Mouse (Mus musculus): ENCODE results near the gene Sirpa. TPM values are rescaled to one million over a fixed set of nuclear protein-coding genes. Genes with fewer than 3 reads are reported as not detected.

The Sirpa gene
- polyA plus RNA-seq, 1 experiment from 2014 or later = 23.9 TPM

DNA sequence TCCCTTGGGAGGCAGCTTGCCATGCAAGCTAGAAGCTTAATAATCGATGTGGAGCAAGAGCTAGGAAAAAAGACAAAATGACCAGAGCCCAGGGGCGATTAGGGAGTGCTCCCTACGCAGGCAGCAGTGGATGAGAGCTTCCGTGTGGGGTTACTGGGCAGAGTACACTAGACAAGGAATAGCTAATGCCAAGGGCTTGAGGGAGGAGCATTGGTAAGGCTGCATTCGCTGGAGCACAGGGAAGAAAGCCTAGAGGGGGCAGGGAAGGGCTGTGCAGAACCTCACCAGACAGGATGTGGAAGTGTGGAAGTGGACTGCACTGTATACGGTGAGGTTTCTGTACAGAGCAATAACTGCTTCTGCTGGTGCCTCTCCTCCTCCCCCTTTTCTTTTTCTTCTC is 32.3 kb downstream of the Sirpa start:
- Histone ChIP-seq H3K36me3 (ENCODE audit: control insufficient read depth, insufficient read depth, low read length) (no peaks in the 10 kb centered on the region), H3K4me2 (ENCODE audit: low read depth, low read length) (no peak overlapping the region), H3K9ac (ENCODE audit: low read length) (no peak overlapping the region), H3K9me3 (replicated peaks; ENCODE audit: control insufficient read depth, low read length) (no peaks in the 10 kb centered on the region), H3K4me3 (replicated peaks; ENCODE audit: low read length) (no peak overlapping the region), H3K4me1 (ENCODE audit: control insufficient read depth, insufficient read depth, low read length) (no peaks in the 10 kb centered on the region), H3K27ac (ENCODE audit: low read length) (no peak overlapping the region), H3K27me3 (ENCODE audit: control insufficient read depth, insufficient read depth, low read length) (no peaks in the 10 kb centered on the region)
- ATAC-seq (ENCODE audit: insufficient read depth, low FRiP score) = no peak
- 55% methylated on average over 6 of the region's 6 CpGs for WGBS

DNA sequence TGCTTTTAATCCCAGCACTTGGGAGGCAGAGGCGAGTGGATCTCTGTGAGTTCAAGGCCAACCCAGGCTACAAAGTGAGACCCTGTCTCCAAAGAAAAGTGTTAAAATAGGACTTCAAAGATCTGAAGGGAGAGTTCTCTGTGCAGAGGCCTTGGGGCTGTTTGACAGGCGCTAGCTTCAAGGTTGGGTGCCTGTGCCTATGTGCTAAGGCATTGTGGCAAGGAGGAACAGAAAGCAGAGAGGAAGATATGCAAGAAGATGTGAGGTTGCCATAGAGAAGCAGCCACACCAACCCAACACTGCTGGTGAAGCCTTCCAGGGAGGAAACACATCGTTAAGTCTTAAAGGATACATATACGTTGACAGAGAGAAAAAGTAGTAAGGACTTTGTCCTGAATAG is 33.2 kb downstream of the Sirpa start:
- H3K4me1 ChIP-seq (ENCODE audit: control insufficient read depth, insufficient read depth, low read length) = no peaks in the 10 kb centered on the region
- H3K36me3 ChIP-seq (ENCODE audit: control insufficient read depth, insufficient read depth, low read length) = no peaks in the 10 kb centered on the region
- H3K9me3 ChIP-seq (replicated peaks; ENCODE audit: control insufficient read depth, low read length) = no peaks in the 10 kb centered on the region
- H3K4me2 ChIP-seq (ENCODE audit: low read depth, low read length) = no peak overlapping the region
- ATAC-seq (ENCODE audit: insufficient read depth, low FRiP score) = no peak
- H3K9ac ChIP-seq (ENCODE audit: low read length) = no peak overlapping the region
- no peak overlapping the region for H3K27ac ChIP-seq (ENCODE audit: low read length)
- 85% methylated on average over 4 of the region's 4 CpGs for WGBS
- H3K27me3 ChIP-seq (ENCODE audit: control insufficient read depth, insufficient read depth, low read length) = no peaks in the 10 kb centered on the region
- no peak overlapping the region for H3K4me3 ChIP-seq (replicated peaks; ENCODE audit: low read length)

DNA sequence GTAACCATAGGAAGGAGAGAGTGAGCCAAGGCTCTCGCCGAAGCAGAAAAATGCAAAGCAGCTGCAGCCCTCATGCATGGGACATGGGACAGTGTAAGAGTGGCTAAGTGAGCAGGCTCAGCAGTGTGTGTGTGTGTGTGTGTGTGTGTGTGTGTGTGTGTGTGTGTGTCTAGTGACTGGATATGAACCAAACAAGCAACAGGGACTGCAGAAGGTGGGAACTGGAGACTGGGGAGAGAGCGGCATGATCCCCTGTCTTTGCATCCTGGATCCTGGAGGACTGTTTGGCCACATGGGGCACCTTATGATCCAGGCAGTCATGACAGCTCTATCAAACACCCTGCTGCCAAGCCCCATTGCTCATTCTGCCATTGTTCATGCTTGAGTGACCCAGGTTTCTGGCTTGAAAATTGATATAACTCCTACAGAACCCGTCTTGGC is 34.0 kb downstream of the Sirpa start:
- H3K9ac ChIP-seq (ENCODE audit: low read length) = no peak overlapping the region
- no peaks in the 10 kb centered on the region for H3K36me3 ChIP-seq (ENCODE audit: control insufficient read depth, insufficient read depth, low read length)
- WGBS = 83% methylated on average over 4 of the region's 4 CpGs
- H3K4me3 ChIP-seq (replicated peaks; ENCODE audit: low read length) = no peak overlapping the region
- no peaks in the 10 kb centered on the region for H3K27me3 ChIP-seq (ENCODE audit: control insufficient read depth, insufficient read depth, low read length)
- no peak overlapping the region for H3K4me2 ChIP-seq (ENCODE audit: low read depth, low read length)
- H3K9me3 ChIP-seq (replicated peaks; ENCODE audit: control insufficient read depth, low read length) = no peaks in the 10 kb centered on the region
- no peak for ATAC-seq (ENCODE audit: insufficient read depth, low FRiP score)
- H3K27ac ChIP-seq (ENCODE audit: low read length) = no peak overlapping the region
- H3K4me1 ChIP-seq (ENCODE audit: control insufficient read depth, insufficient read depth, low read length) = no peaks in the 10 kb centered on the region

DNA sequence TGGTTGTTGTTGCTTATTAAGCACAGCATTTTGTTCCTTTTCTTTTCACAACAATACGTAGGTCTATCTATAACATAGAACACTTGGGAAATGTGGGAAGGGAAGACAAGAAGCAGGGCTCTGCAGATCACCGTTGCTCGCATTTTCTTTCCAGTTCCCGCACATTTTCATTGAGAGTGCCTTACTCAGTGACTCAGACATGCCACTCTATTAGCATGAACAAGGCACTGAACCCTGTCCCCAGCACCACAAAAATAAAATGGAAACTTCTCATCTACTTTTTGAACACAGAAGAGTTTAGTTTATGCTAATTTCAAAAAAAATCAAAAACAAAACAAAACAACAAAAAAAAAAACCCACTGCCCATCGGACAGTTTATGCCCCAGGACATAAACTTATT is 34.5 kb downstream of the Sirpa start:
- Histone ChIP-seq H3K4me1 (ENCODE audit: control insufficient read depth, insufficient read depth, low read length) (no peaks in the 10 kb centered on the region), H3K4me2 (ENCODE audit: low read depth, low read length) (no peak overlapping the region), H3K36me3 (ENCODE audit: control insufficient read depth, insufficient read depth, low read length) (no peaks in the 10 kb centered on the region), H3K4me3 (replicated peaks; ENCODE audit: low read length) (no peak overlapping the region), H3K27ac (ENCODE audit: low read length) (no peak overlapping the region), H3K9ac (ENCODE audit: low read length) (no peak overlapping the region), H3K27me3 (ENCODE audit: control insufficient read depth, insufficient read depth, low read length) (no peaks in the 10 kb centered on the region), H3K9me3 (replicated peaks; ENCODE audit: control insufficient read depth, low read length) (no peaks in the 10 kb centered on the region)
- ATAC-seq (ENCODE audit: insufficient read depth, low FRiP score) = no peak
- 91% methylated on average over 5 of the region's 5 CpGs for WGBS

DNA sequence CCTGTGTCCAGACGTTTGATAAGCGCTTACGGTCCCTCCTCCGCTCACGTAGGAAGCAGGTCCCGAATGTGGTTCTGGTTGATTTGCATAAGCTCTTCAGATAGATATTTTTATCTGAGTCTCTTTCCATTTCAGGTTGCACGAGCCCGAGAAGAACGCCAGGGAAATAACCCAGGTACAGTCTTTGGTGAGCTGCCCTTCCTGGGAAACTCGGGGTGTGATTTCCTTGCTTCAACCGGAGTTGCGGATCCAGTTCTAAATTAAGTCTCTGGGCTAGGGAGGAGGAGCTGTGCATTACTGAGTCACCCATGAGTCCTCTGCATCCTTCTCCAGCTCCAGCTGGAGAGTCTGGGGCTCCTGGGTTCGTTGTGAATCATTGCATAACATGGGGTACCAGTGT is 35.2 kb downstream of the Sirpa start:
- WGBS = 72% methylated on average over 13 of the region's 13 CpGs
- ATAC-seq (ENCODE audit: insufficient read depth, low FRiP score) = no peak; the same call in 1 of the 2 replicates

DNA sequence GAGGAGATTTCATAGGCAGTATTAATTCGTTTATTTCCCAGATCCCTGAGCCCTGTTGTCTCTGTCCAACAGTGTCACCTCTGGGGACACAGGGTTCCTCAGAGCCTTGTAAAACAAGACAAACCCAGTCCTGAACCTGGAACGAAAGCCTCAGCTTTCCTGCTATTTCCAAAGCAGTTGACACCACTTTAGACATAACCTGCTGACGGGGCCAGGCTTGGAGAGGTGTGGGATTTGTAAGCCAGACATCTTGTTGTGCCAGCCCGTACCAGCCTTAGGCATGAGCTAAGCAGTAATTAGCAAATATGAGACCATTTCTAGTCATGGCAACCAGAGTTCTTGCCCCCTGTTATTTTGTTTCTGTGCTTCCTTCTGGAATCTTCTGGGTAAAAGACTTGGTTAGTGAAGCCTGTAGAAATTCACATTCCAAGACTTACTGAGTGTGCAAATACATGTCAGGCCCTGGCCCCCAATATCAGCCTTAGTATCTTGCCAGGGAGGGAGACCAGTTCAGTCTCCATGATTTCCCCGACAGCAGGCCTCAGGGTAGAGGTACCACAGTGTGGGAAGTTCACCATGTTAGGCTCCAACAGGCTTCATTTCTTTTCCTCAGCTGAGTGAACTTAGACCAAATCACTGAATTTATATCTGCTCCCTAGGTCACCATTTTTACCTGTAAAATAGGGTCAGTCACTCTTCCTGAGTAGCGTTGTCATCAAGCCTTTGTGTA is 36.0 kb downstream of the Sirpa start:
- Histone ChIP-seq H3K4me1 (ENCODE audit: control insufficient read depth, insufficient read depth, low read length) (peaks cover 6% of the 10 kb centered on the region), H3K4me3 (replicated peaks; ENCODE audit: low read length) (no peak overlapping the region), H3K36me3 (ENCODE audit: control insufficient read depth, insufficient read depth, low read length) (no peaks in the 10 kb centered on the region), H3K27ac (ENCODE audit: low read length) (no peak overlapping the region), H3K9me3 (replicated peaks; ENCODE audit: control insufficient read depth, low read length) (no peaks in the 10 kb centered on the region), H3K9ac (ENCODE audit: low read length) (no peak overlapping the region), H3K4me2 (ENCODE audit: low read depth, low read length) (no peak overlapping the region), H3K27me3 (ENCODE audit: control insufficient read depth, insufficient read depth, low read length) (no peaks in the 10 kb centered on the region)
- 92% methylated on average over 6 of the region's 6 CpGs for WGBS
- no peak for ATAC-seq (ENCODE audit: insufficient read depth, low FRiP score)

More for the DNA sequence above, 35.2 kb downstream of the Sirpa start:
- H3K27ac ChIP-seq (ENCODE audit: low read length) = no peak overlapping the region
- no peak overlapping the region for H3K4me3 ChIP-seq (replicated peaks; ENCODE audit: low read length)
- H3K4me1 ChIP-seq (ENCODE audit: control insufficient read depth, insufficient read depth, low read length) = no peaks in the 10 kb centered on the region
- H3K9me3 ChIP-seq (replicated peaks; ENCODE audit: control insufficient read depth, low read length) = no peaks in the 10 kb centered on the region
- H3K4me2 ChIP-seq (ENCODE audit: low read depth, low read length) = no peak overlapping the region
- no peak overlapping the region for H3K9ac ChIP-seq (ENCODE audit: low read length)
- no peaks in the 10 kb centered on the region for H3K27me3 ChIP-seq (ENCODE audit: control insufficient read depth, insufficient read depth, low read length)
- no peaks in the 10 kb centered on the region for H3K36me3 ChIP-seq (ENCODE audit: control insufficient read depth, insufficient read depth, low read length)

DNA sequence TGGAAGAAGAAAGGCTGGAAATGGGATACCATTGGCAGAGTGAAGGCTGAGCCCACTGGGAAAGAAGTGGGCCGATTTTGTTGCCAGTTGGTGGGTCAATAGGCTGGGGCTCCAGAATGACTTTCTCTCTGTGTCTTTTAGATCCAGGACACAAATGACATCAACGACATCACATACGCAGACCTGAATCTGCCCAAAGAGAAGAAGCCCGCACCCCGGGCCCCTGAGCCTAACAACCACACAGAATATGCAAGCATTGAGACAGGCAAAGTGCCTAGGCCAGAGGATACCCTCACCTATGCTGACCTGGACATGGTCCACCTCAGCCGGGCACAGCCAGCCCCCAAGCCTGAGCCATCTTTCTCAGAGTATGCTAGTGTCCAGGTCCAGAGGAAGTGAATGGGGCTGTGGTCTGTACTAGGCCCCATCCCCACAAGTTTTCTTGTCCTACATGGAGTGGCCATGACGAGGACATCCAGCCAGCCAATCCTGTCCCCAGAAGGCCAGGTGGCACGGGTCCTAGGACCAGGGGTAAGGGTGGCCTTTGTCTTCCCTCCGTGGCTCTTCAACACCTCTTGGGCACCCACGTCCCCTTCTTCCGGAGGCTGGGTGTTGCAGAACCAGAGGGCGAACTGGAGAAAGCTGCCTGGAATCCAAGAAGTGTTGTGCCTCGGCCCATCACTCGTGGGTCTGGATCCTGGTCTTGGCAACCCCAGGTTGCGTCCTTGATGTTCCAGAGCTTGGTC is 37.3 kb downstream of the Sirpa start:
- 93% methylated on average over 15 of the region's 15 CpGs for WGBS
- H3K4me3 ChIP-seq (replicated peaks; ENCODE audit: low read length) = no peak overlapping the region
- no peak for ATAC-seq (ENCODE audit: insufficient read depth, low FRiP score)
- no peak overlapping the region for H3K27ac ChIP-seq (ENCODE audit: low read length)
- no peaks in the 10 kb centered on the region for H3K9me3 ChIP-seq (replicated peaks; ENCODE audit: control insufficient read depth, low read length)
- peaks cover 10% of the 10 kb centered on the region for H3K4me1 ChIP-seq (ENCODE audit: control insufficient read depth, insufficient read depth, low read length)
- H3K4me2 ChIP-seq (ENCODE audit: low read depth, low read length) = no peak overlapping the region
- no peaks in the 10 kb centered on the region for H3K36me3 ChIP-seq (ENCODE audit: control insufficient read depth, insufficient read depth, low read length)
- no peaks in the 10 kb centered on the region for H3K27me3 ChIP-seq (ENCODE audit: control insufficient read depth, insufficient read depth, low read length)
- no peak overlapping the region for H3K9ac ChIP-seq (ENCODE audit: low read length)

DNA sequence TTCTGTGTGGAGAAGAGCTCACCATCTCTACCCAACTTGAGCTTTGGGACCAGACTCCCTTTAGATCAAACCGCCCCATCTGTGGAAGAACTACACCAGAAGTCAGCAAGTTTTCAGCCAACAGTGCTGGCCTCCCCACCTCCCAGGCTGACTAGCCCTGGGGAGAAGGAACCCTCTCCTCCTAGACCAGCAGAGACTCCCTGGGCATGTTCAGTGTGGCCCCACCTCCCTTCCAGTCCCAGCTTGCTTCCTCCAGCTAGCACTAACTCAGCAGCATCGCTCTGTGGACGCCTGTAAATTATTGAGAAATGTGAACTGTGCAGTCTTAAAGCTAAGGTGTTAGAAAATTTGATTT is 37.9 kb downstream of the Sirpa start:
- no peak for ATAC-seq (ENCODE audit: insufficient read depth, low FRiP score)
- H3K9ac ChIP-seq (ENCODE audit: low read length) = no peak overlapping the region
- WGBS = 90% methylated on average over 3 of the region's 3 CpGs

DNA sequence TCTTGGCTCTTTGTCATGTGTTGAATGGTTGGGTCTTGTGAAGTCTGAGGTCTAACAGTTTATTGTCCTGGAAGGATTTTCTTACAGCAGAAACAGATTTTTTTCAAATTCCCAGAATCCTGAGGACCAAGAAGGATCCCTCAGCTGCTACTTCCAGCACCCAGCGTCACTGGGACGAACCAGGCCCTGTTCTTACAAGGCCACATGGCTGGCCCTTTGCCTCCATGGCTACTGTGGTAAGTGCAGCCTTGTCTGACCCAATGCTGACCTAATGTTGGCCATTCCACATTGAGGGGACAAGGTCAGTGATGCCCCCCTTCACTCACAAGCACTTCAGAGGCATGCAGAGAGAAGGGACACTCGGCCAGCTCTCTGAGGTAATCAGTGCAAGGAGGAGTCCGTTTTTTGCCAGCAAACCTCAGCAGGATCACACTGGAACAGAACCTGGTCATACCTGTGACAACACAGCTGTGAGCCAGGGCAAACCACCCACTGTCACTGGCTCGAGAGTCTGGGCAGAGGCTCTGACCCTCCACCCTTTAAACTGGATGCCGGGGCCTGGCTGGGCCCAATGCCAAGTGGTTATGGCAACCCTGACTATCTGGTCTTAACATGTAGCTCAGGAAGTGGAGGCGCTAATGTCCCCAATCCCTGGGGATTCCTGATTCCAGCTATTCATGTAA is 38.5 kb downstream of the Sirpa start:
- H3K4me1 ChIP-seq (ENCODE audit: control insufficient read depth, insufficient read depth, low read length) = peaks cover 10% of the 10 kb centered on the region
- no peak overlapping the region for H3K4me3 ChIP-seq (replicated peaks; ENCODE audit: low read length)
- no peak for ATAC-seq (ENCODE audit: insufficient read depth, low FRiP score)
- H3K27ac ChIP-seq (ENCODE audit: low read length) = no peak overlapping the region
- 86% methylated on average over 7 of the region's 7 CpGs for WGBS
- H3K9me3 ChIP-seq (replicated peaks; ENCODE audit: control insufficient read depth, low read length) = no peaks in the 10 kb centered on the region
- no peak overlapping the region for H3K4me2 ChIP-seq (ENCODE audit: low read depth, low read length)
- no peak overlapping the region for H3K9ac ChIP-seq (ENCODE audit: low read length)
- no peaks in the 10 kb centered on the region for H3K27me3 ChIP-seq (ENCODE audit: control insufficient read depth, insufficient read depth, low read length)
- no peaks in the 10 kb centered on the region for H3K36me3 ChIP-seq (ENCODE audit: control insufficient read depth, insufficient read depth, low read length)

More for the DNA sequence above, 37.9 kb downstream of the Sirpa start:
- Histone ChIP-seq H3K27me3 (ENCODE audit: control insufficient read depth, insufficient read depth, low read length) (no peaks in the 10 kb centered on the region), H3K4me3 (replicated peaks; ENCODE audit: low read length) (no peak overlapping the region), H3K4me1 (ENCODE audit: control insufficient read depth, insufficient read depth, low read length) (peaks cover 10% of the 10 kb centered on the region), H3K36me3 (ENCODE audit: control insufficient read depth, insufficient read depth, low read length) (no peaks in the 10 kb centered on the region), H3K4me2 (ENCODE audit: low read depth, low read length) (no peak overlapping the region), H3K9me3 (replicated peaks; ENCODE audit: control insufficient read depth, low read length) (no peaks in the 10 kb centered on the region), H3K27ac (ENCODE audit: low read length) (no peak overlapping the region)

Data from stomach, embryonic 16.5 days (tissue).